Mouse (Mus musculus): ENCODE data around the gene Krt6a. TPM values are rescaled to one million over a fixed set of nuclear protein-coding genes. Genes with fewer than 3 reads are reported as not detected.
"Not testable (repeated sequence)": the region's sequence is repeated elsewhere in the genome, so short reads cannot be mapped to it uniquely, and the experiment has no call there.

Gene Krt6a
- not detected for polyA plus RNA-seq (2017; shearing (Covaris generic))

DNA sequence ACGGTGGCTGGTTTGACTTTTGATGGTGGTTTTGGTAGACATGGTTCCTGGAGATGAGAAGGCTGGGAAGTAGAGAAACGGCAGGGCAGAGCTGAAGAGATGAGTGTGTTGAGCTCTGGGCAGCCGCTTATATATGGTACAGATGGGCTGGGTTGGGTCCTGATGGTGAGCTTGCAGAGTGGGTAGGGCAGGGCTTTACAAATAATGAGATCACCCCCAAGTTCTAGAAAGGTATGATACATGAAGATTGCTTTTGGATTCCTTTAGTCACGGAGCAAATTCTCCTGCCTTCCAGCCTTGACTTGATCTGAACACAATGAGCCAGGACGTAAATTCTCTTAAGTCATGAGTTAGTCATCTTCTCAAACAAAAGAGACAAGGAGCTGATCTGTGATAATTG lies at the start of gene Krt6a:
TSS of gene Krt6a (minus strand) at position 101 of the 400 bp plus-strand sequence.
- ATAC-seq = no peak

DNA sequence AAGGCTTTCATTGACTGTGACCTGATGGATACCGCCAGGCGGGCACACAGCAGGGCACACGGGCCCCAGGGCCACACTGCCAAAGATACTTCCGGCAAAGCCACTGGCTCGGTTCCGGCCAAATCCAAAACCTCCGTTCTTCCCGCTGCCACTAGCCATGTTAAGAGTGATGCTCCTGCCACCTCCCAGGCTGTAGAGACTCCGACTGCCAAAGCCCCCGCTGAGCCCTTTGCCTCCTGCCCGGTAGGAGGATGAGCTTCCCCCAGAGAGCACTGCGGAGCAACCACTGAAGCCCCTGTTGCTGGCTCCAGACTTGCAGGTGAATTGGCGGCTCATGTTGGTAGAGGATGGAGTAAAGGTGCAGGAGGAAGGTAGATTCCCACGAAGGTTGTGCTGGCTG lies 48.6 kb upstream of the Krt6a start, which contains the start of gene Krt71:
TSS of gene Krt71 (minus strand) at position 399 of the 400 bp plus-strand sequence.
- ATAC-seq = no peak

DNA sequence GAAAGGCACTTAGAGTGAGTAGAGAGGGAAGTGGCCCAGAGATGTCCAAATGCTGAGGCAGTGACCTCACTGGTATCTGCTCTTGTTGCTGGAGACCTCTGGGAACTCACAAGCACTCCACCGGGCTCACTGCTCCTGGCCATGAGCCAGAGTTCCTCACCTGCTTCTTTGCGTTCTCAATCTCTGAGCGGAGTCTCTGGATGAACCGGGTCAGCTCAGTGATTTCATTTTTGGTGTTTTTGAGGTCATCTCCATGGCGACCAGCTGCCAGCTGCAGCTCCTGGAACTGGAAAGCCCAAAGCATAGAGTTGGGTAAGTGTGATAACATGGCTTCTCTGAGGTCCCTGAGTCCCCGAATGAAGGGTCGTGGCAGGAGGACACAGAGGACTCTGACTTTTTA lies 43.7 kb upstream of the Krt6a start:
- no peak for ATAC-seq

DNA sequence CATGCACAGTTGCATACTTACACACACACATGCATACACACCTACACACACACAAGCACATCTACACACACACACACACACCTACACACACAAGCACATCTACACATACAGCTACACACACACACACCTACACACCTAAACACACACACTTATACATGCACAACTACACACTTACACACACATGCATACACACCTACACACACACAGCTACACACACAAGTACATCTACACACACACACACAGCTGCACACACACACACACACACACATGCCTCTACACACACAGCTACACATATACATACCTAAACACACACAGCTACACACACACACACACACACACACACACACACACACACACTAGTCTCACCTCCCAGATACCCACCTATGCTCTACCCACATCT lies 36.5 kb upstream of the Krt6a start:
- no peak for ATAC-seq

DNA sequence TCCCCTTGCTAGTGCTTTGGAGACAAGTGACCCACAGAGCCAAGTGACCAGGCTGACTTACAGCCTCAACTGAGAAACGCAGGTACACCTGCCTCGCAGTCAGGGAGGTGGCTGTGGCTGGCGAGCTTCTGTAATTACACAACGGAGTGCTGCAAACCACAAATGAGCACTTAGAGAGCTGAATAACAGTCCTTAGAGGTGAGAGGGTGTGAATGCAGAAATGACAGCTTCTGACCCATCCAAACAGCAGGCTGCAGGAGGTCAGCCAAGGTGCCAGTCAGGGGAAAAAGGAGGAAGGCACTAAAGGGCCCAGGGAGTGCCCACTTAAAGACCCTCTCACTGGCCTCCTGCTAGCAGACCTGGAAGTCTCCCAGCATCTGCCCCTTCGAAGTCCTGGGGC lies 30.6 kb upstream of the Krt6a start:
- no peak for ATAC-seq

DNA sequence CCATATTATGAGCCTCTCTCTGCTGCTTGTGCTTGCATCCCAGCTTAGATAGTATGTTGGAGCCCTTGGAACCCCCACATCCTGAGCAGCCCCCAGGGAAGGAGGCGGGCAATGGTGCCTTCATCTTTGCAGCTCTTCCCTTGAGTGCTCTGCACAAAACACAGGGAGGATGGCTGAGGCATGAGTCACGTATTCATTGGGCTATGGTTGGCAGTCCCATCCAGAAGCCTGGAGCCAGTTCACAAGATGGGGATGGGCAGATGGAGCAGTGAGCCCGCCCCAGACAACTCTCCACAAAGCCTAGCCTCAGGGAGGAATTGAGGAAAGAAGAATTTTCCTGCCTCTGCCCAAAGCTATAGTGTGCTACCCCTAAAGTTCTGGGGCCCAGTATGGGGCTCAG lies 21.7 kb upstream of the Krt6a start:
- no peak for ATAC-seq

DNA sequence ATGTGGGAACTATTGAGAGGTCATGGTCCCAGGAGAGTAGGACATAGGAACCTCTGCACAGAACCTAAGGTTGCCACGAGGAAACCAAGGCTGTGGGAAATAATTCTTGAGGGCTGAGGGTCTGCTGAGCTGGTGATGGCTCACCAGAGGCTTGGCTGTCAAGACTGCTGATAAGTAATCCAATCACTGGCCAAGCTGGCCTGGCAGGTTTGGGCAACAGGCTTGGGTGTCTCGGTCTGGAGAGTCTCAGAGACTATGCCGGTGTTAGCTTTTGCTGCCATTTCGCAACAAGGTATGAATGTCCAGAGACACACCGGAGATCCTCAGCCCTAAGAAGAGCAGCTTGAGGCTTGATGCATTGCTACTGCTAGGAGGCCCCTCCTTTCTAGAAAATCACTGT lies 20.2 kb upstream of the Krt6a start:
- no peak for ATAC-seq

DNA sequence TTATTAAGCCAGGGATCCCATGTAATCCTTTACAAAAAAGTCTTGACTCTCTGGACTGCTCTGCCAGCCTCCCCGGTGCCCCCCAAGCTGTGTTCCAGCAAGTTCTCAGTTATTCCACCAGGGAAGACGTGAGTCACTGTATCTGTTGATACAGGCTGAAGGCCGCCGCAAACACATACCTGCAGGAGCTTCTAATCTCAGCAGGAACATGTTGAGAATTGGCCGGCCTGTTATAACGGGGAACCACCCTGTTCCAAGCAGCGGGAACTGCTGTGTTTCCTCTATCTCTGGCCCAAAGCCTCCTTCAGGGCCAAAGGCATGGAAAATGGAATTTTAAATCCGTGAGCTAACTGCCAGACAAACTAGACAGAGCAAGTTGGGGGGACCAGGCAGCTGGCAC lies 19.6 kb upstream of the Krt6a start:
- no peak for ATAC-seq

DNA sequence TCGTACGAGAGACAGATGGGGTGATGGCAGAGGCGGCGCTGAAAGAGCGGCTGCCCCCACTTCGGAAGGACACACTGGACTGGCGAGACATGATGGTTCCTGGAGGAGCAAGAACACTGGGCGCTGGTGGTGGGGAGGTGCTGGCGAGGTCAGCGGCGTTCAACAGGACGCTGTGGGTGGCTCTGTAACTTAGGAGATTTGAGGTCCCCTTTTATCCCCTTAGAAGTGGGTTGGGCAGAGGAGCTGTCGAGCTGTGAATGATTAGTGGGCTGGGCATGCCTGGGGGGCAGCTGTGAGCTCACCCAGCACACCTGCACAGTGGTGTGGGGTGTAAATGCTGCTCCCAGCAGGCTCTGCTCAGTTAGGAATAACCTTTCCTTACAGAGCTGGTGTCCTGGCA lies 18.6 kb upstream of the Krt6a start, which contains the start of gene Krt5:
TSS of gene Krt5 (minus strand) at position 179 of the 400 bp plus-strand sequence.
- no peak for ATAC-seq

DNA sequence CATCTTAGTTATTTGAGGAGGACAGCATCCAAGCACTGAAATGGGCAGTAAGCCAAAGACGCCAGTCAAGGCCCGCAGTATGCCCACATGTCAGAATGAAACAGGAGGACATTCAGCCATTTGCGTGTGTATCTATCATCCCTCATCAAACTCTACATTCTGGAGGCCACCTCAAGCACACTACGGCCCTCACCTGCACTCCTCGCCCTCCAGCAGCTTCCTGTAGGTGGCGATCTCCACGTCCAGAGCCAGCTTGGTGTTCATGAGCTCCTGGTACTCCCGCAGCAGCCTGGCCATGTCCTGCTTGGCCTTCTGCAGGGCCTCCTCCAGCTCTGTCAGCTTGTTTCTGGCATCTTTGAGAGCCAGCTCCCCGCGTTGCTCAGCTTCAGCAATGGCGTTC lies 14.6 kb upstream of the Krt6a start:
- no peak for ATAC-seq

DNA sequence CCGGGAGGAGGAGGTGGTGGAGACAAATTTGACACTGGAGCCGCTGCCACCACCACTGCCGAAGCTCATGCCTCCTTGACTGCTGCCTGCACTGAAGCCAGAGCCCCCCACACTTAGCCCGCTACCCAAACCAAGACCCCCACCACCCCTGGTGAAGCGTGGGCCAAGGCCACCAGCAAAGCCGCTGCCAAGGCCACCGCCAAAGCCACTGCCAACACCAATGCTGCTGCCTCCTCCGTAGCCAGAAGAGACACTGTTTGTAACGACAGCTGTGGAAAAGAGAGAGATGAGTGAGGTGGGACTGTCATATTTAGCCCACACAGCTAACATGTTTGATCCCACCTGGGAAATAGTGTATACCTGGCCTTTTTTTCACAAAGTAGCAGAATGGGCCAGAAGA lies 13.3 kb upstream of the Krt6a start:
- ATAC-seq = no peak

DNA sequence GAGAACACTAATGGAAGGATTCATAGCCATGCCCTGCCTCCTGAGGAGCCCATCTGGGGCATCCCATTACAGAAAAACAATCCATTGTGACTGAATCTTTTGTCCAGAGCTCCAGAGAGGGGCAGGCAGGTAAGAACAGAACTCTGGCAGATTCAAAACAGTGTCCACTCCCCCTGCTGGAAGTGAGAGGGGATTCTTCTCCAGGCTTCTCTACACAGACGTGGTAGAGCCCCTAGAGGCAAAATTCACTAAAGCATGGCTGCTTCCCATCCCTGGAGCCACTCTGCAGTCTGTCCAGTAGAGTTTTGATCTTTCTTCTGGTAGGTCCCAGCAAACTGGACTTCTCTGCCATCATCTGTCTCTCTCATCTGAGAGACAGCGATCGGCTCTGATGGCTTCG lies 10.0 kb upstream of the Krt6a start:
- no peak for ATAC-seq

DNA sequence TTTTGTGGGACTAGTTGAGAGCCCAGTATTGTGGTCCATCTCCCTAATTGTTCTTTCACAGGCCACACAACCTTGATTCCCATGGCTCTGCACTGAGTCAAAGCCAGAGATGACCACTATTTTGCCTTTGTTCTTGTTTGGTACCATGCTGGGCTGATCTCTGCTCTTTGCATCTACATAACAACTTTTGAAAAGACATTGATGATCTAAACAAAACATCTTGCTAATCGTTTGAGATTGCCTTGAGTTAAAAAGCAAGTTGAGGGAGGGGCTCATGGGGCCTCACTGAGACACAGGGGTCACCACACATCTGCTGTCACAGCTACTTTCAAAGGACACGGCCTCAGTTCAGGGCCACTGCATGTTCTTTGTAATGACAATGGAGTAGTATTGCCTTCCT lies 8.3 kb upstream of the Krt6a start:
- ATAC-seq = no peak

DNA sequence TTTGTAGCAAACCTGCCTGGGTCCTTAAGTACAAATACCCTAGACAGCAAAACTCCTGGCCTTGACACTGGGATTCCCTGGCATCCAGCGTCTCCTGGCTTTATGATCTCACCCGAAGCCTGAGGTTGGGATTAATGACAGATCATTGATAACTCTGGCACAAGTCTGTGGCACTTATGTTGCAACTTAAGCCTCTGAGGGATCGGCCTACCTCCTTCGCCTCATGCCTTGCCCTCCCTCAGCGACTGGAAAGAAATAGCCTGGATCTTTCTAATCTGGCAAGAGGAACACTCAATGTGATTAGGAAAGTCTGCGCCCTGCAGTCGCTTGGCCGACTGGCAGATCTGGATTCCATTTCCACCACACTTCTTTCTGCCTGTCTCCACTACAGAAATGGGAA lies 5.8 kb upstream of the Krt6a start:
- no peak for ATAC-seq

DNA sequence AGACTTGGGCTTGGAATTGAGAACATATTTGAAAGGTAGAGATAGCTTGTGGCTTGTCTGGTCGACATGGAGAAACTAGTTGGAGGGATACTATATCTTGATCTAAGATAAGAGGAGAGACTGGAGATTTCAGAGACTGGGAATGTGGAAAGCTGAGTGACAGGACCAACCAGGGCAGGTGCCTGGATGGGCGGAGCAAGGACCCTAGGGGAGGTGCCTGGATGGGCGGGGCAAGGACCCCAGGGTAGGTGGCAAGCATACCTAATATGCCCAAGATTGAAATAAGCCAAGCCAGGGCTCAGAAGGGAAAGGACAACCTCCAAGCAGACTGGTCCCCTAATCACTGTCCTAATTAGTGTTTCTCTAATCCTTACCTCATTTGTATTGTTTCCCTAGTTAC lies 5.1 kb upstream of the Krt6a start:
- no peak for ATAC-seq

DNA sequence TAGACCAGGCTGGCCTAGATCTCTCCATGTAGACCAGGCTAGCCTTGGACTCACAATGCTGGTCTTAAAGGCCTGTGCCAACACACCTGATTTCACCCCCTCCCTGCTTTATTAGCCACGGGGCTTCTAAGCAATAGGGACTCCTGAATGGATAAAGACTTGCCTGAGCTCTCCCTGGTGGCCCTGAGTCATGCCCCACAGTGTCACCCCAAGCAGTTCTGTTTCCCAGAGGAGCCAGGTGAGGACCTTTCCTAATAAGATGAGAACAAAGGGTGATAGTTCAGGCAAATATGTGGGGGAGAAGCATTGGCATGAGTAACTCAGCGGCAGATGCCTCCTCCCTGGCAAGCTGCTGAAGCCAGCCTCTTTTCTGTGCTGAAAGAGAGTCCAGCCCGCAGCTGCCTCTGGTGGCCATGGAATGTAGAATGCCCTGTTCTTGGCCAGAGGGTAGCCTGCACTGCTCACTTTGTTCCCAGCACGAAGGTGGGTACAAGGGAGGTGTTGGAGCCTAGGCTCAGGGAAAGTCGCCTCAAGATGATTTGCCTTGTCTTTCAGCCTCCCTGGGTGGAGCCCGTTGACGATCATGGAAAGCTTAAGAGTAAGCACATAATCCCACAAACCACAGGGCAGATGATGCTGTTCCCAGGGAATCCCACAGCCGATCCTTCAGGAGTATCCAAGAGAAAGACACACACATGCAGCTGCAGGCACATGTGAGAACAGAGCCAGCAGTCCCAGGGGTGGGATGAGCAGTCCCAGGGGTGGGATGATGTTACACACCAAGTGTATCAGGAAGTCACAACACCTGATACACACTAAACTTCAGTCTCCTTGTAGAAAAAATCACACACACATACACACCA lies 3.5 kb upstream of the Krt6a start:
- no peak for ATAC-seq

DNA sequence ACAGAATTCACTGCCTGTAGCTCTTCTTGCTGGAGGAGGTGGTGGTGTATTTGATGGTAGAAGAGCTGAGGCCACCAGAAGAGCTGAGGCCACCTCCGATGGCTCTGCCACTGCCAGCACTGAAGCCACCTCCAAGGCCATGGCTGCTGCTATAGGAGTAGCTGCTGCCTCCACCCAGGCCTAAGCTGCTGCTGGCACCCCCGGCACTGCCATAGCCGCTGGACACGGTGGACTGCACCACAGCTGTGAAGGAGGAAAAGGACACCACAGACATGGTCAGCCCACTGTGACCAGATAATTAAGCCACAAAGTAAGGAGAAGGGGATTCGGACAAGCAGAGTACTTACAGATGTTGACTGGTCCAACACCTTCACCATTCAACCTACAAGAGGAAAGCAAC lies 3.6 kb downstream of the Krt6a start:
- not testable (repeated sequence) for ATAC-seq

DNA sequence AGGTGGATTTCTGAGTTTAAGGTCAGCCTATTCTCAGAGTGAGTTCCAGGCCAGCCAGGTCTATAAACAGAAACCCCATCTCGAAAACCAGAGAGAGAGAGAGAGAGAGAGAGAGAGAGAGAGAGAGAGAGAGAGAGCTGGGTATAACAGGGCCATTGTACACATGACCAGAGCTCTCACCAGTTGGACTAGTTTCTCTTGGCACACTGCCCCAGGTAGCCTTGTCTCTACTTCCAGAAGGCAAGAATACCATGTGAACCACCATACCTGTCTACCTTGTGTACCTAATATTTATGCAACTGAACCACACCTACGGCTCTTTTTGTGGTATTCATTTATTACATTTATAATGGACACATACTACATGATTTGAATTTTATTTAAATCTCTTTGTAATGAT lies 5.9 kb downstream of the Krt6a start:
- ATAC-seq = no peak

DNA sequence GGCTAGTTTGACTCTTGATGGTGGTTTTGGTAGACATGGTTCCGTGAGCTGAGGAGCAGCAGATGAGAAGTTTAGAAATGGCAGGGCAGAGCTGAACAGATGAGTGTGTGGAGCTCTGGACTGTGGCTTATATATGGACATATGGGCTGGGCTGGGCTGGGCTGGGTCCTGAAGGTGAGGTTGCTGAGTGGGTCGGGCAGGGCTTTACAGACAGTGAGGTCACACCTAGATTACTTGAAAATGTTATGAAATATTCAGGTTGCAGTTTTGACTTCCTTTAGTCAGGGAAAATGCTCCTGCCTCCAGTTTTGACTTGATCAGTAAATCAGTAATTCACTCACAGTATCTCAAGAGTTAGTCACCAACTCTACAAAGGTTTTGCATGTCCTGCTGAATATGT lies 13.9 kb downstream of the Krt6a start, which contains the start of gene Krt6b:
TSS of gene Krt6b (minus strand) at position 101 of the 400 bp plus-strand sequence.
- no peak for ATAC-seq

DNA sequence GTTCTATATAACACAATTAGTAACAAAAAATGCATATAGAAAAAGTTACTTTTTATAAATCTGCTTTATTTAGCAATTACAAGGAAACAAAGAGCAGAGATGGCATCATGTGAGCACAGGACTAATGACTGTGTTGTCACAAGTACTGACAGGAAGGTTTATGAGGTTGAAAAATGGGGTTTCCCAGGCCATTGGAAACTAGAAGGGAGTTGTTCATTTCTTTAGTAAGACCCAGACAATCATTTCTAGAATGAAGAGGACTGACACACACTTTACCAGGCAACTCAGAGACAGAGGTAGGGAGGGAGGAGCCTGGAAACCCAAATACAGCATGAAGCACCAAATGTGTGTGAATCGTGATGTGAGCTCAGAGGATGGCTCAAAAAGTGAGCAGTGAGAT lies 18.1 kb downstream of the Krt6a start:
- ATAC-seq = no peak

DNA sequence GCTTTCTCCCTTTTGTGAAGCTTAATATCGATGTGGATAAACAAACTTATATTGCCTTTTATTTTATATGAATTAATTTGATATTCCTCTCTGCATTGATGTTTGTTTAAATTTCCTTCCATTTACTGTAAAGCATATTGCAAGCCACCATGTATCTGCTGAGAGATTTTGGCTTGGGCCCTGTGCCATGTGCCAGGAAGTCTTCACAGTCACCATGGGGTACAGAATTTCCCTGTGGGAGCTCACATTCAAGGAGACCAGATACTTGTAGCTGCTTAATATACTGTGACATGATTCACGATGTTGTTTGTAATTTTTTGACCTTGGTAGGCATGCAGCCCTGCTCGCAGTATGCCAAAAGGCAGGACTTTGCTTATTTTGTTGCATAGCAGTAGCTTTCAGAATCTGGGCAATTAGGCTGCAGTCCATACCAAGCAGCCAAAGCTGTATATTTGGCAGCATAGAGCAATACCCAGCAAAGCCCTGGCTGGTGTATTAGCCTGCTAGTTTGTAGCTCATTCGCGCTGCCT lies 41.3 kb downstream of the Krt6a start:
- ATAC-seq = no peak

DNA sequence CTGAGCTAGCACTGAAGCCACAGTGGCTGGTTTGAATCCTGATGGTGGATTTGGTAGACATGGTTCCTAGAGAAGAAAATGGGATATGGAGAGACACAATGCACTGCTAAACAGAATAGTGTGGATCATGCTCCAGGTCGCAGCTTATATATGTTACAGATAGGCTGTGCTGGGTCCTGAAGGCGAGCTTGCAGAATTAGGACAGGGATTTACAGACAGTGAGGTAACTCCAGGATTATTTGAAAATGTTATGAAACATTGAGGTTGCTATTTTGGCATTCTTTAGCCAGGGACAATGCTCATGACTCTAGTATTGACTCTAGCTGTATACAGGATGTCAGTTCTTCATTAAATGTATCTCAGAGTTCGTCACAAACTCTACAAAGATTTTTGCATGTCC lies 46.8 kb downstream of the Krt6a start, which contains the start of gene Gm5478:
TSS of gene Gm5478 (minus strand) at position 101 of the 400 bp plus-strand sequence.
- no peak for ATAC-seq
